Mouse (Mus musculus) ovary, postnatal 10 days (tissue): ENCODE measurements around the gene Ispd.

Source experiments
- DNase-seq: peaks from one replicate; pipeline ENCODE4 v3.0.0; 2022; ENCODE audit warnings: low spot score

The Ispd gene

GRCm38 (mm10) chr12:36713866-36714662, 332.8 kb downstream of the Ispd start:
- DNase-seq, result no peak

- DNase-seq, result no peak
Measured at GRCm38 (mm10) chr12:36717526-36717925, 336.3 kb downstream of the Ispd start.

GRCm38 (mm10) chr12:36718417-36718816, 337.2 kb downstream of the Ispd start:
- DNase-seq, result no peak

- DNase-seq, result no peak
Measured at GRCm38 (mm10) chr12:36719074-36719473, 337.8 kb downstream of the Ispd start.

- DNase-seq, result no peak
Measured at GRCm38 (mm10) chr12:36720779-36721178, 339.5 kb downstream of the Ispd start.

- no peak for DNase-seq
Measured at GRCm38 (mm10) chr12:36721223-36721622, 340.0 kb downstream of the Ispd start.

- DNase-seq, result no peak
Measured at GRCm38 (mm10) chr12:36722754-36723153, 341.5 kb downstream of the Ispd start.

GRCm38 (mm10) chr12:36723302-36723701, 342.1 kb downstream of the Ispd start:
- no peak for DNase-seq

- no peak for DNase-seq
Measured at GRCm38 (mm10) chr12:36724297-36724696, 343.0 kb downstream of the Ispd start.

- DNase-seq, result no peak
Measured at GRCm38 (mm10) chr12:36725250-36725649, 344.0 kb downstream of the Ispd start.

- DNase-seq, result no peak
Measured at GRCm38 (mm10) chr12:36726026-36726425, 344.8 kb downstream of the Ispd start.

- no peak for DNase-seq
Measured at GRCm38 (mm10) chr12:36733673-36734371, 352.6 kb downstream of the Ispd start.
